Mouse (Mus musculus): ENCODE measurements at regions not wholly inside any gene's neighbourhood (a gene's known extent, or its start where the extent isn't known, plus 50 kb on each side); places are given as distances from the start of the nearest gene placed in this dataset.
"Not testable (repeated sequence)": the region's sequence is repeated elsewhere in the genome, so short reads cannot be mapped to it uniquely, and the experiment has no call there.

GRCm38 (mm10) chr13:27945062-27945461, 71.0 kb upstream of the Prl4a1 start:
- DNase-seq = peak; percentile 42

GRCm38 (mm10) chr13:27960421-27960820, 55.6 kb upstream of the Prl4a1 start:
- not testable (repeated sequence) for DNase-seq

DNA sequence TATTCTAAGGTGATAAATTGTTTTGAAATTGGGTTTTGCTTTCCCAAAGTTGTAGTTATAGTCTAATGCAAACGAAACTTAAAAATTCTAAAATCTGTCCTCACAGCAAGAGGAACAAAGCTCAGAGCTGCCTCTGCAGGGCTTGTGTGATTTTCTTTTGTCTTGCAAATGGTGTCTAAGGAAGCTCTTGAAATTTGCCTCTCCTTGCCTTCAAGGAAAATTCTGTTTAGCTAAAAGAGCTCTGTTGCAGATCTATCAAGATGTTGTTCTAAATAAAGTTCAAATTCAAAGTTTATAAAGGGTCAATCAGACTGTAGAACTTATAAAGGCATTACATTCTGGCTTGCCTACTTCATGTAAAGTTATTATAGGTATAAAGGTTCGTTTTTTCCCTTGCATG, 53.6 kb upstream of the Prl4a1 start:
- DNase-seq = not testable (repeated sequence)

DNA sequence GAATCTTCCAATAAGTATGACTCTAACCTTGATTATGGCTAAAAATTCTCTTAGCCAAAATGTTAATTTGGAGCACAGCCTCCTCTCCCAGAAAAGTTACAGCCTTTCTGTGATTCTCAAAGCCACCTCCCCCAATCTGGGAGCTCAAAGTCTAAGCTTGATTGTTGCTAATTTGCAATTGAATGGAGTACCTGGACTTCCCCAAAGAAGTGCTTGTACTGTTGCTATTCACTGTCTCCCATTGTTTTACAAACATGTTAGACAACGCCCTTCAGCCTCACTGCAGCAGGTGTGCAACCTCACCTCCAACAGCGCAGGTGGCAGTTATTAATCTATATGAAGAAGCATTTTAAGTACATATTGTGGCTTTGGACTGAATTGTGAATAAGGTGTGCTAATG, 50.0 kb upstream of the Prl4a1 start:
- DNase-seq = not testable (repeated sequence)

Measured in kidney, postnatal 14 days (tissue).